Mouse (Mus musculus) olfactory bulb, adult 2 months (tissue): ENCODE results near the gene Hnf4a. TPM values are rescaled to one million over a fixed set of nuclear protein-coding genes. Genes with fewer than 3 reads are reported as not detected.
"Not testable (repeated sequence)": the region's sequence is repeated elsewhere in the genome, so short reads cannot be mapped to it uniquely, and the experiment has no call there.

Source experiments
- H3K27ac ChIP-seq: fragments of 200-500 bp; 2 replicates; pipeline ENCODE4 v1.5.1; 2012; ENCODE audit warnings: low read depth, low read length; ENCODE audit not compliant: insufficient read depth
- H3K4me1 ChIP-seq: fragments of 200-500 bp; 2 replicates; pipeline ENCODE4 v1.6.1; 2012; ENCODE audit warnings: low read length; ENCODE audit not compliant: control insufficient read depth, insufficient read depth
- H3K4me3 ChIP-seq: fragments of 200-500 bp; 2 replicates; pipeline ENCODE4 v1.5.1; 2012; ENCODE audit warnings: mild to moderate bottlenecking, low read depth, low read length, moderate library complexity; ENCODE audit not compliant: insufficient read depth
- CTCF ChIP-seq: fragments of 200-500 bp; IDR thresholded peaks from 2 replicates; pipeline ENCODE4 v1.5.1; 2012; ENCODE audit warnings: low read depth, mild to moderate bottlenecking, low read length, moderate library complexity; ENCODE audit not compliant: insufficient read depth
- POLR2A ChIP-seq: fragments of 200-500 bp; IDR thresholded peaks from 2 replicates; pipeline ENCODE4 v1.6.1; 2012; ENCODE audit warnings: mild to moderate bottlenecking, low read depth, low read length, moderate library complexity; ENCODE audit not compliant: insufficient read depth
- WGBS: fragments of 180-500 bp; shearing (Covaris S2); methylation state at CpG from one replicate; pipeline ENCODE4 v1.1.7; 2018; 5-methylcytosine and 5-hydroxymethylcytosine counted together
- polyA plus RNA-seq: library from polyadenylated mRNA; stranded (reverse); fragments of >200 nt; gene quantifications from 2 replicates; pipeline ENCODE4 v1.2.4, GENCODE M21; 2012; ENCODE audit warnings: low replicate concordance; ENCODE audit not compliant: missing spikeins, insufficient read depth, insufficient read length

Gene Hnf4a
- not detected in 2 replicates for polyA plus RNA-seq

DNA sequence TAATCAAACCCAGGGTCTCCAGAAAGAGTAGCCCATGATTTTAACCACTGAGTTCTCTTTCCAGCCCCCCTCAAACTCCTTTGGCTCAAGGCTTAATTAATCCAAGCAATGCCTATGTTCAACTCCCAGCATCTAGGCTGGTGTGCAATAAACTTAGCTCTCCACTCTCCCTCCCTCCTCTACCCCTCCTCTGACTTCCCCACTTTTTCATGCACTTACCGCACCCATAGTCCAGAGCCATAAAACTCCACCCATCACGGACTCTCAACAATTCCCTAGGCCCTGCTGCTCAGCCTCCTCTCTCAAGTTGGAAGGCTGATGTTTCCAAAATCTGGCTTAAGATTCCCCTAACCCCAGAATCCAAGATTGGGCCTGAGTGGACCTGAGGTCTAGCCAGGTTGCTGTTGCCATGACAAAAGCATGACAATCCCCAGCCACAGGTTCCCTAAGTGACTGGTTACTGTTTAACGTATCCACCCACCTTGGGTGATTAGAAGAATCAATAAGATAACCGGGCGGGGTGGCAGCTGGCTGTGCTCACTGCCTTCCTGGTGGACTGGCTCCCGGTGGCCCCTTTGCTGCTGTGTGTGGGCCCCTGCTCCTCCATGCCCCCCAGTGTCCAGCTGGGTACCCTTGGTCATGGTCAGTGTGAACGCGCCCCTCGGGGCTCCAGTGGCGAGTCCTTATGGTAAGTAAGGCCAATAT, at the start of gene Hnf4a:
Hnf4a (plus strand) TSS at position 509 of the 705 bp plus-strand sequence.
- TF ChIP-seq CTCF (no peak), POLR2A (no peak)
- 89% methylated on average over 10 of the region's 10 CpGs for WGBS
- Histone ChIP-seq H3K4me1 (no peaks in the 10 kb centered on the region), H3K27ac (no peak within 1 kb of the TSS), H3K4me3 (no peak within 1 kb of the TSS)

DNA sequence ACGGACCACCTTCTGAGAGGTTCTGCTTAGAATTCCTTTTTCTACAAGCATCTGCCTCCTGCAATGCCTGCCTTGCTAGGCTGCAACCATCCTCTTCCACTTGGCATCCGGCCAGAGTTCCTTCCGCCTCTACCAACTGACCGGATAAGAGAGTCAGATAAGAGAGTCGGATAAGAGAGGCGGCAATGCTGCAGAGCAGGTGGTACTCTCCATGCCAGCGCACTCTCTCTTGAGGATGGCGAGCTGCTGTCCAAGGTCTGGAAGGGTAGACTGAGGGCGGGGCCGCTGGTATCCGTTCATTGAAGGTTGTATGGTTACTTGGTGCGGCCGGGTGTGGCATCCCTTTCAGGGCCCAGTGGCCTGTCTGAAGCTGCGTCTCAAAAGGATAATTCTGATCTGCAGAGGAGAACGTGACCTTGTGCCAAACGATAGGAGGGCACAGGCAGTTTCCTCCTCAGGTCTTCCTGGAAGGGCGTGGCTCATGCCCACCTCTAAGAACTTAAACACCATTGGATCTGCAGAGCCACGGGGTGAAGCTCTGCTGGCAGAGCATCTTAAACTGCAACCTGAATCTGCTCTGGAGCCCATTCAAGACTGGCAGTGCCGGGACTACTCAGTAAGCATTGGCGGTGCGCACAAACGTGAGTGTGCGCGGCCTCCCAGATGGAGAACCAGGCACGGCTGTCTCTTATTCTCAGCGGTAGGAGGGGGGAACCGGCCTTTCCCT, 47.9 kb upstream of the Hnf4a start:
- Histone ChIP-seq H3K27ac (no peak overlapping the region; the same call in 1 of the 2 replicates), H3K4me1 (peaks cover 19% of the 10 kb centered on the region), H3K4me3 (peak overlapping the region; percentile 10)
- WGBS, result 43% methylated on average over 27 of the region's 27 CpGs
- TF ChIP-seq POLR2A (no peak), CTCF (no peak)

DNA sequence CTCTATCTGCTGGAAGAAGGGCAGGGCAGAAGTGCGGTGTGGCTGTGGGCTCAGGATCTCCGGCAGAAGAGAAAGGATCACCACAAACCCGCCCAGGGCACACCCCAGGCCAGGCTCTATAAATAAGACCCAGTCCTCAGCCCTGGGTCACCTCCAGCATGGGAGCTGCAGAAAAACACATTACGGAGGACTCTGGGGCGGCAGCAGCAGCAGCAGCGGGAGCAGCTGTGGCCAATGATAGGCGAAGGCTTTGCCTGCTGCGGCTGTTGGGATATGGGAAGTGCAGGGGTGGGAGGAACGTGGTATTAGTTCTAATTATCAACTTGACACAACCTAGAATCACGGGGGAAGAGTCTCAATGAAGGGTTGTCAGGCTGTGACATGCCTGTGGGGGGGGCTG, 47.2 kb upstream of the Hnf4a start:
- WGBS, result 8% methylated on average over 10 of the region's 10 CpGs
- H3K4me1 ChIP-seq, result peaks cover 19% of the 10 kb centered on the region
- TF ChIP-seq POLR2A, result no peak
- TF ChIP-seq CTCF, result 0 out of 2 replicates have a peak, but pooled peaks have one; percentile 10
- H3K4me3 ChIP-seq, result peak overlapping the region; percentile 10
- H3K27ac ChIP-seq, result no peak overlapping the region; the same call in 1 of the 2 replicates

DNA sequence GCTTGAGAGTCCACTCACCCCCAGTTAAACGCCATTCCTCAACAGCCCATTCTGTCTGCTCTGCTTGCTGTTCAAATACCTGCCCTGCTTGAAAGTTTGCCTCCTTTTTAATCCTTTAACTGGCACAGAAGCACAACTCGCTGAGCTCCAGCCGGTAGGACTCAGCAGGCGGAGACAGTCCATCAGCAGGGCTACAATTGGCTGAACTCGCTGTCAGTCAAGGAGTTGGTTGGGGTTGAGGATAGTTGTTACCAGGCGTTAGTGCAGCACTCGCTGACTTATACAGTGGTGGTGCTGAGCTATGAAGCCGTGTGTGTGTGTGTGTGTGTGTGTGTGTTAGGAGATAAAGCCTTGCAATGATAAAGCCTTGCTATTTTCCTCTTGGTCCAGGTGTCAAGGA, 46.0 kb upstream of the Hnf4a start:
- no peak overlapping the region for H3K4me3 ChIP-seq
- TF ChIP-seq CTCF, result no peak
- no peak for TF ChIP-seq POLR2A
- H3K27ac ChIP-seq, result no peak overlapping the region
- WGBS, result 91% methylated on average over 8 of the region's 8 CpGs
- H3K4me1 ChIP-seq, result peaks cover 19% of the 10 kb centered on the region

DNA sequence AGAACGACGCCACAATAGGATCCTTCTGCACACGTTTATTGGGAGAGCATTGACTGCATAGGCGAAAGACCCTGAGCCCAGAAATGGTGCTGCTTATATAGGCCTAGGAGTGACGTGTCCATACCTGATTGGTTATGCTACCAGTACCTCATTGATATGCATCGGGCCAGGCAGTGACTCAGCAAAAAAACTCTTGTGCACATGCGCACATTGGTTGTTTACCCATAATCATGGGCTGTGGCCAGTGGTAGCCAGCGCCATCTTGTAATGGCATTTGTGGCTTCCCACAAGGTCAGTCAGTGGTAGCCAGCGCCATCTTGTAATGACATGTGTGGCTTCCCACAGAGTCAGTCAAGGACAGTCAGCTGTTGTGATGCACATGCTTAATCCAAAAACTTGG, 45.3 kb upstream of the Hnf4a start:
- not testable (repeated sequence) for H3K4me3 ChIP-seq, H3K27ac ChIP-seq
- 97% methylated on average over 9 of the region's 9 CpGs for WGBS
- H3K4me1 ChIP-seq, result peaks cover 19% of the 10 kb centered on the region

DNA sequence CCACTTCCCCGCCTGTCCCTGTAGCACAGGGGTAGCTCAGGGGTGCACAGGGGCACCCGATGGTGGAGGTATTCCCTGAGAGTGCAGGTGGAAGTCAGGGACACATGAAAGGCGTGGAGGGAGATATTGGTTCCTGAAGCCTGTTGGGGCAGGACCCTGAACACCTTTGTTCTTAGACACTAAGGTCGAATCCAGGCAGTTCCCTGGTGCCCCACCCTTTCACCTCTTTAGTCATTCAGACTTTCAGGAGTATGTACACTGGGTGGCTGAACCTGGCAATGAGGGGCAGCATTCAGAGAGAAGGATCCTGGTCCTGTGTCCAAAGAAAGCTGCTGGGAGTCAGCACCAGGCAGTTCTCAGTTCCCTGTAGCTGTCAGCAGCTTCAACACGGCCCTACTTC, 44.2 kb upstream of the Hnf4a start:
- 89% methylated on average over 5 of the region's 5 CpGs for WGBS
- Histone ChIP-seq H3K27ac (no peak overlapping the region), H3K4me1 (peaks cover 19% of the 10 kb centered on the region), H3K4me3 (no peak overlapping the region)
- TF ChIP-seq CTCF (no peak), POLR2A (no peak)

DNA sequence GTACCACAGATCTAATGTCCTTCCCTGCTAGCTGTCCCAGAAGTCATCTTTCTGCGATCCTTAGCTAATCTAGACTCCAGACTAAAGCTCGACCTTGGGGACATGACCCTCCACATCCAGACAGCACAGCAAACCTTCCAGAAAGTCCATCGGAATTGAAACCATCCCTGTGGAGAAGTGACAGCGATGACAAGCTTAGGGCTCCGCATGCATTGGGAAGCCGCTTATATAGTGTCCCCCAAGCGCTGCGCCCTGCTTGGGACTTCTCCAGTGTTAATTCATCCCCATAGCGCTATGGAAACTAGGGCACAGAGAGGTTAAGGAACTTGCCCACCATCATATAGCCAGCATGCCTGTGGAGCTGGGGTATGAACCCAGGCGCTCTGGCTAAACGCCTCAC, 43.8 kb upstream of the Hnf4a start:
- H3K4me1 ChIP-seq, result peaks cover 19% of the 10 kb centered on the region
- no peak for TF ChIP-seq POLR2A
- no peak for TF ChIP-seq CTCF
- no peak overlapping the region for H3K4me3 ChIP-seq
- 89% methylated on average over 11 of the region's 11 CpGs for WGBS
- H3K27ac ChIP-seq, result no peak overlapping the region

DNA sequence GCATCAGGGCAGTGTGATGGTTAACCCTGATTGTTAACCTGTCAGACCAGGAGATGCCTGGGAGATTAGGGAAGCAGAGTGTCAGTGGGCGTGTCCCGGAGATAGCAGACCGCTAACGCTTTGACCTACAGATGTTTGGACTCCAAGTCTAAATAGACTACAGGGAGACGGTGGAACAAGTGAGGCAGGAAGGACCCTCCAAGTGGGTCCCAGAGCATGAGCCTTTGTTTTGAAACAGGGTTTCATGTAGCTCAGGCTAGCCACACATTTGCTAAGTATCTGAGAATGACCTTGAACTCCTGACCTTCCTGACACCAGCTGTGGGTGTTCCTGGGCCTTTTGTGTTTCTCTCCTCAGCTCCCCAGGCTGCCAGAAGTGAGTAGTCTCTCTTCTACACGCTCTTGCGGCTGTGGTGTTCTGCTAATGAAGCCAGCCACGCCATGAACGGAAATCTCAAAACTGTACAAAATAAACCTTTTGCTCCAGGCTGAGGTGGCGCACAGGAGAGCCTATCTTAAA, 43.3 kb upstream of the Hnf4a start:
- 83% methylated on average over 10 of the region's 10 CpGs for WGBS
- H3K27ac ChIP-seq, result no peak overlapping the region
- H3K4me3 ChIP-seq, result no peak overlapping the region
- H3K4me1 ChIP-seq, result peaks cover 15% of the 10 kb centered on the region
- TF ChIP-seq CTCF, result no peak
- TF ChIP-seq POLR2A, result no peak

DNA sequence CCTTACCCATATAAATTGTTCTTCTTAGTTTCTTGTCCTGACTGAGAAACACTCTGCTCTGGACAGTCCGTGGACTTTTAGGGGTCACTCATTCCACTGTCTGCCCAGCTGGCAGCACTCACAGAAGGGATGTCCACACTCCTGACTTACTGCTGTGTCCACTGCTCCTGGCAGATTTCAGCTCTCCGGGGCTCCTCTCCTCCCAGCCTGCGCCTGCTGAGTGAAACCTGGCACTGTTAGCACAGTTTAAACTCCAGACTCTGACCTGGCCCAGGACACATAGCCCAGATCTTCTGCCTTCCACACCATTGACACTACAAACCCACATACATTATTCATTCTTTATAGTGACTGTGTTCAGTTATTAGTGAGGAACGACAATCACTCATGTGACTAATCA, 42.6 kb upstream of the Hnf4a start:
- Histone ChIP-seq H3K4me1 (peaks cover 8% of the 10 kb centered on the region), H3K27ac (no peak overlapping the region), H3K4me3 (no peak overlapping the region)
- TF ChIP-seq CTCF (no peak), POLR2A (no peak)
- 75% methylated on average over 4 of the region's 4 CpGs for WGBS
